Mouse (Mus musculus) hindbrain, embryonic 12.5 days (tissue): ENCODE measurements around the gene Tspear. TPM values are rescaled to one million over a fixed set of nuclear protein-coding genes. Genes with fewer than 3 reads are reported as not detected.

ENCODE experiments used
- ATAC-seq: fragments of 200-750 bp; cut with Nextera tagmentation; 2 replicates; pipeline ENCODE4 v1.8.0; 2017; ENCODE audit warnings: moderate TSS enrichment; ENCODE audit not compliant: low FRiP score
- H3K27ac ChIP-seq: fragments of 300-500 bp; sonication (generic); 2 replicates; pipeline ENCODE4 v1.5.1; 2016; ENCODE audit warnings: mild to moderate bottlenecking
- H3K27me3 ChIP-seq: fragments of 300-500 bp; sonication (generic); 2 replicates; pipeline ENCODE4 v1.6.1; 2016; ENCODE audit warnings: mild to moderate bottlenecking
- H3K36me3 ChIP-seq: fragments of 300-500 bp; sonication (generic); 2 replicates; pipeline ENCODE4 v1.6.1; 2016; ENCODE audit warnings: mild to moderate bottlenecking
- H3K4me1 ChIP-seq: fragments of 300-500 bp; sonication (generic); 2 replicates; pipeline ENCODE4 v1.6.1; 2016
- H3K4me2 ChIP-seq: fragments of 300-500 bp; sonication (generic); replicated peaks from 2 replicates; pipeline ENCODE4 v1.6.1; 2016; ENCODE audit warnings: mild to moderate bottlenecking
- H3K4me3 ChIP-seq: fragments of 300-500 bp; sonication (generic); 2 replicates; pipeline ENCODE4 v1.5.1; 2016; ENCODE audit warnings: mild to moderate bottlenecking
- H3K9ac ChIP-seq: fragments of 300-500 bp; sonication (generic); 2 replicates; pipeline ENCODE4 v1.6.1; 2016; ENCODE audit warnings: mild to moderate bottlenecking, moderate library complexity
- H3K9me3 ChIP-seq: fragments of 300-500 bp; sonication (generic); replicated peaks from 2 replicates; pipeline ENCODE4 v1.6.1; 2016; ENCODE audit warnings: mild to moderate bottlenecking
- WGBS: fragments of 180-500 bp; shearing (Covaris S2); methylation state at CpG from one replicate; pipeline ENCODE4 v1.1.7; 2016; 5-methylcytosine and 5-hydroxymethylcytosine counted together
- polyA plus RNA-seq: library from polyadenylated mRNA; unstranded; fragments of >200 nt; fragmentation: Nextera tagmentation; extraction: Ambion mirVana; gene quantifications from 2 replicates; pipeline ENCODE4 v1.2.1, GENCODE M21; 2016

Gene Tspear
- 0.48 and 1.2 TPM in 2 replicates for polyA plus RNA-seq

DNA sequence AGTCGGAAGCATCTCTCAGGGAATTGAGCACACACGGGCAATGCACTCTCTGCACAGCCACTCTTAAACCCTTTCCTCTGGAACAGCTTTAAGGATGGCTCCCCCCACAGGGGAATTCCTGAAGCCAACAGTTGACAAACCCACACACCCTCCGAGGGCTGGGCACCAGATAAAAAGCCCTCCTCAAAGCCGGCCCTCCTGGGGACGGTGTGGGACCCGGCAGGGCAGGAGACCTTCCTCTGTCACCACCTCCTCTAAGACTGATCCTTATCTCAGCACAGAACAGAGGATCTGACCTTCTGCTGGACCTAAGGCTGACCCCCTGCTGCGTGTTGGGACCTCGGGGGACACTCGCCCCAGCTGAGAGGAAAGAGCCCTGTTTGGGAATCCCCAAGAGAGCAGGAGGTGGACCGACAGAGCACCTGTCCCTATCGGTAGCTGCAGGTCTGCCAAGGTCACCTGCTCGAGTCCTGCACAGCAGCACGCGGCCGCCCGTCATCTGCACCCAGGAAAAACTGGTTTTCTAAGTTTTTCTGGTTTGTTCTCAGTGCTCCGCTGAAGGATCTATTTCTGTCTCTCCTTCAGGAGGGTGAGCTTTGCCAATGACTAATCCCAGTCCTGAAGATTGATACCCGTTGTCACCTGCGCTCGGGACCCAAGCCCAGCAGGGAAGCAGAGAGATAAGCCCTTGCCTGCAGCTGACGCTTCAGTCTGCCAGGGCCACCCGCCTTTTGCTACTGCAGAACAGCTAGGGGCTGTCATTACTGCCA lies at the start of gene Tspear:
Gene Tspear, plus strand, starts transcription at position 675 of the 770 bp plus-strand sequence.
- H3K9ac ChIP-seq, result no peak within 1 kb of the TSS
- ATAC-seq, result no peak
- no peaks in the 10 kb centered on the region for H3K36me3 ChIP-seq
- peaks cover 42% of the 10 kb centered on the region for H3K27me3 ChIP-seq
- H3K27ac ChIP-seq, result no peak within 1 kb of the TSS
- no peaks in the 10 kb centered on the region for H3K9me3 ChIP-seq
- H3K4me2 ChIP-seq, result no peak within 1 kb of the TSS
- H3K4me1 ChIP-seq, result peaks cover 25% of the 10 kb centered on the region
- H3K4me3 ChIP-seq, result no peak within 1 kb of the TSS
- WGBS, result 6% methylated on average over 22 of the region's 22 CpGs

DNA sequence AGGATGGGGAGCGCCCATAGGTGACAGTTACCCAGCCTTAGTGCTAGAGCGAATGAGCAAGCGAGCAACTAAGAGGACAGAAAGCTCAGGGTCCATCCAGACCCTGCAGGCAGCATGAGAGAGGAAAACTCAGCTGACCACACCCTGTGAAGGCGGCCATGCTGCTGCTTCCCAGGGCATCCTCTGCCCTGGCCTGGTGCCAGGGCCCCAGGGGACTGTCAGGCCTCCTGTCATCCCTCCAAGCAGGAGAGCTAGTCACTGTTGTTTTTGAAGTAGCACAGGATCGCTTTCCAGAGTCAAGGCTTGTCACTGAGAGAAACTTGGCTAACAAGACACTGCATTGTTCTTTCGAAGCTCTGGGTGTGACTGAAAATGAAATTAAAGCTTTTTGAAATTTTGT lies 47.4 kb upstream of the Tspear start:
- H3K9ac ChIP-seq, result no peak overlapping the region
- H3K36me3 ChIP-seq, result peaks cover 56% of the 10 kb centered on the region
- ATAC-seq, result no peak
- H3K9me3 ChIP-seq, result no peaks in the 10 kb centered on the region
- no peak overlapping the region for H3K27ac ChIP-seq
- WGBS, result 78% methylated on average over 6 of the region's 6 CpGs
- peaks cover 11% of the 10 kb centered on the region for H3K4me1 ChIP-seq
- no peak overlapping the region for H3K4me3 ChIP-seq
- H3K27me3 ChIP-seq, result no peaks in the 10 kb centered on the region
- no peak overlapping the region for H3K4me2 ChIP-seq

GRCm38 (mm10) chr10:77643160-77643559 lies 43.2 kb upstream of the Tspear start:
- Histone ChIP-seq H3K9me3 (no peaks in the 10 kb centered on the region), H3K36me3 (peaks cover 63% of the 10 kb centered on the region), H3K27ac (no peak overlapping the region), H3K4me1 (peaks cover 6% of the 10 kb centered on the region; the same call in 1 of the 2 replicates), H3K9ac (no peak overlapping the region), H3K4me2 (no peak overlapping the region), H3K4me3 (no peak overlapping the region), H3K27me3 (no peaks in the 10 kb centered on the region)
- 88% methylated on average over 7 of the region's 7 CpGs for WGBS
- ATAC-seq, result no peak

DNA sequence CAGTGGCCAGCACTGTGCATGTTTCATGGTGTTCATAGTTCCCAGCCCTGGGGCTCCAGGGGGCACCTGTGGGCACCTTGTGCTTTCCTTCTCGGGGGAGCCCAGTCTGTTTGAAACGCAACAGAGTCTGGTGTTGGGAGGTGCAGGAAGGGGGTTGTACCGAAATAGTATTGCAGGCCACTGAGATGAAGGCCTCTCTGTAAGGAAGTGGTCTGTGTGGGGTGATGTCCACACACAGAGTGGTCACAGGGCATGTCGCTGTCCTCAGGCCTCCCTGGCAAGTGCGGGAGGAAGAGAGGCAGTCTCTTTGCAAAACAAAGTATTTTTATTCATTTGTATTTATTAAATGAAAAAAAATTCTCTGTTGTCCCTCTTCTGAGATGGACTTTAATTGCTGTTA lies 40.8 kb upstream of the Tspear start:
- Histone ChIP-seq H3K36me3 (peaks cover 59% of the 10 kb centered on the region), H3K9me3 (no peaks in the 10 kb centered on the region), H3K4me2 (no peak overlapping the region), H3K4me1 (peaks cover 5% of the 10 kb centered on the region), H3K27ac (no peak overlapping the region), H3K4me3 (no peak overlapping the region), H3K9ac (no peak overlapping the region), H3K27me3 (no peaks in the 10 kb centered on the region)
- WGBS, result 91% methylated on average over 5 of the region's 5 CpGs
- no peak for ATAC-seq

DNA sequence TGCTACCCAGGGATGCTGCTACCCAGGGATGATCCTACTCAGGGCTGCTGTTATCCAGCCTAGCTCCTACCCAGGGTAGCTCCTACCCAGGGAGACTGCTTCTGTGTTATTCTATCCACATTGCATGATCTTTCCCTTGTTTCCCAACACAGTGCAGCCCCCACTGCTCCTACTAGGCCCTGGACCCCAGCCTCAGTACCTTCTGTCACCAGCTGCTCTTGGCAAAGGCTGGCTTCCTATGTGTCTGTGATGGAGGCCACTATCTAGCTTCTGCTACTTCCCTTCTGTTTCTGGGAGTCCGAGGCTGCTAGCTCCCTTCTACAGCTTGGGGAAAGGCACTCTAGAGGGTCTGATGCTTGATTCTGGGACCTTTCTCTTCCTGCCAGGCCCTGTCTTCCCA lies 38.9 kb upstream of the Tspear start:
- Histone ChIP-seq H3K4me2 (no peak overlapping the region), H3K9me3 (no peaks in the 10 kb centered on the region), H3K4me1 (peaks cover 5% of the 10 kb centered on the region), H3K9ac (no peak overlapping the region), H3K27me3 (no peaks in the 10 kb centered on the region), H3K36me3 (peaks cover 43% of the 10 kb centered on the region), H3K4me3 (no peak overlapping the region), H3K27ac (no peak overlapping the region)
- WGBS, result 85% methylated on average over 1 of the region's 1 CpGs
- no peak for ATAC-seq

DNA sequence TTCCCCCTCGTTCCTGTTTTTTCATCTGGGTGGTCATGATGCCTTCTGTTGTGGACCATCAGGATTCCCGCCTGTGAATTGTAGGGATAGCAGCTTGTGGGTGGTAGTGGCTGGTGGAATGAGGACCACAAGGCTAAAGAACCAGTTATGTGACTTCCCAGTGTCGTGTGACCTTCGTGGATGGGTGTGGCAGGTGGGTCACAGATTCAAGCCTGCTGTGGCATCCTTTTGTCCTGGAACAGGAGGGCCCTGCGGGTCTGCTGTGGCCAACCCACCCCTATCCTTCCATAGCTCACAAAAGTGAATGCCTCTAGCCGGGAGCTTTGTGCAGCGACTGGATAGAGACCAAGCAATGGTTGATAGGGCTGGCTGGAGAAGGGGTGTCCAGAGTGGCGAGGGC lies 38.5 kb upstream of the Tspear start:
- Histone ChIP-seq H3K36me3 (peaks cover 41% of the 10 kb centered on the region), H3K27ac (no peak overlapping the region), H3K27me3 (no peaks in the 10 kb centered on the region), H3K4me1 (peaks cover 5% of the 10 kb centered on the region), H3K9ac (no peak overlapping the region), H3K4me3 (no peak overlapping the region), H3K4me2 (no peak overlapping the region), H3K9me3 (no peaks in the 10 kb centered on the region)
- 86% methylated on average over 8 of the region's 8 CpGs for WGBS
- no peak for ATAC-seq

DNA sequence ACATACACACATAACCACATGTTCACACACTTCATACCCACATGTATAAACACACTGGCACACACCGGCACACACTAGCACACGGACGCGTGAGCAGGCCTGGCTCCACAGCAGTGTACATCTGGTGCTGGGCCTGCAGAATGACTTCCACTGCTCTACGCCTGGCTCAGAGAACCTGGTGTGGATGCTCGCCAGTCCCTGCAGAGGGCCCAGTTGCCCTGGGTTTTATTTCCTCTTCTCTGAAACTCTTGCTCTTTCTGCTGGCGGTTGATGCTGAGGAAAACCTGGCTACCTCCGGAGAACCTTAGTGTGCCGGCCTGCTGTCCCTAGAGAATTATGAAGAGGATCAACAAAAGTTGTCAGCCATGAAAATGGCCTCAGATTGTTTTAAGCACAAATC lies 34.3 kb upstream of the Tspear start:
- H3K4me3 ChIP-seq, result no peak overlapping the region
- H3K9me3 ChIP-seq, result no peaks in the 10 kb centered on the region
- no peak overlapping the region for H3K4me2 ChIP-seq
- WGBS, result 84% methylated on average over 9 of the region's 9 CpGs
- no peak for ATAC-seq
- peaks cover 5% of the 10 kb centered on the region for H3K4me1 ChIP-seq
- no peak overlapping the region for H3K9ac ChIP-seq
- 0 out of 2 replicates have a peak, but pooled peaks cover 3% of the 10 kb centered on the region for H3K36me3 ChIP-seq
- no peak overlapping the region for H3K27ac ChIP-seq
- no peaks in the 10 kb centered on the region for H3K27me3 ChIP-seq

DNA sequence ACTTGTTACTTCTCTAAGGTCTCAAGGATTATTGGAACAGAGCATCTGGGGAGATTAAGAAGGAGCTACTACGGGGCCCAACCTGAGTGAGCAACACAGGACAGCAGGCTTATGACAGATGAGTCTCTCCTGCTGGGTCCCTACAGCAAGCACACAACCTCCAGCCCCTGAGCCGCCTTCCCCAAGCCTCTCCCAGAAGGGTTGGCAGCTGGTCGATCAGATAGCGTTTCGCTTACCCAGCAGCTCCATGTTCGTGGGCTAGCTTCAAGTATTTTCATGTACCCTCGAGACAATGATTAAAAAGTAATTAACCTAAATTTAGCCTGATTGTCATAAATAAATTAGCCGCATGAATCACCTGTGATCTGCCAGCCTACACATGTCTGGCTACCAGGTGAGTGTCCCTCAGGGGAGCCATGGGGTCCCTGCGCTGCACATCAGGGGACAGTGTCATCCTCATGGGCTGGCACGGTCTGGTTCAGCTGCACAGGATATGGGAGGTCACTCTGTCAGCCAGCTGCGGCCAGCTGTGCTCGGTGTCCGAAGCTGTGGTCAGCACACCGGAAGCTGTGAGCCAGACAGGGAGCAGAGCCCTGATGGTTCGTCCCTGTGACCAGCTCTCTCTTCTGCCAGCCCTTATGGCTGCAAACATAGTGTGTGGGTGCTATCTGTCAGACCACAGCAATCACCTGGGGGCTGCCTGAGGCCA lies 27.9 kb upstream of the Tspear start:
- peaks cover 6% of the 10 kb centered on the region for H3K9me3 ChIP-seq
- no peak overlapping the region for H3K4me2 ChIP-seq
- no peaks in the 10 kb centered on the region for H3K36me3 ChIP-seq
- no peaks in the 10 kb centered on the region for H3K27me3 ChIP-seq
- no peak for ATAC-seq
- WGBS, result 71% methylated on average over 15 of the region's 15 CpGs
- H3K27ac ChIP-seq, result no peak overlapping the region
- no peak overlapping the region for H3K9ac ChIP-seq
- 0 out of 2 replicates have a peak, but pooled peaks cover 3% of the 10 kb centered on the region for H3K4me1 ChIP-seq
- H3K4me3 ChIP-seq, result no peak overlapping the region

DNA sequence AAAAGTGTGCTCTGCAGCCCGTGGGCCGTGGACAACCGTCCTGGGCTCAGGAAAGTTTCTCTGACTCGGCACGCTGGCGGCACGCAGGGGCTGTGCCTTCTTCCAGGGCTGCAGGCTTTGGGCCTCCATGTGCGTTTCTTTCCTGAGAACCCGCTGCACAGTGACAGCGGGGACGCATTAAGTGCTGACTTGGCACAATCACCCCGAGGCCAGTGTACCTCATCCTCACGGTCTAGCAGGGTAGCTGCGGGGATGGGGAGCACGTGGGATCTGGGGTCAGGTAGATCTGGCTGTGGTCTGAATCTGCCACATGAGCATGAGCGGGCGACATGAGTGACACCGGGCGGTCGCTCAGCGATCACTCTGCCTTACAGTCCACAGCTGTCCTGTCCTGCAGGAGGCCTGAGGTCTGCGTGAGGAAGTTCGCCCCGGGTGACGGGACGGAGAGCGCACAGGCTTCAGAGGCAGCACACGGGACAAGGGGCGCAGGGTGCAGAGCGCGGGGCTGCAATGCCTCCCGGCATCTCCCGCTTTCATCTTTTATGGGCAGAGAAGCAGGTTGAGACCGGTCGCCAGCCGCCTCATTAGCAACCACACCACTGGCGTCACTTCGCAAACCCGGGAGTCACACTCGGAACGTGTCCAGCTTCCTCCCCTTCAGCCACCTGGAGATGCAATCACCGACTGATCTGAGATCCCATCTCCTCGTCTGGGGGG lies 22.3 kb upstream of the Tspear start:
- 50% methylated on average over 43 of the region's 43 CpGs for WGBS
- Histone ChIP-seq H3K27ac (no peak overlapping the region), H3K9ac (no peak overlapping the region), H3K27me3 (peaks cover 9% of the 10 kb centered on the region), H3K4me2 (peak overlapping the region; percentile 16; the same call in 1 of the 2 replicates), H3K36me3 (no peaks in the 10 kb centered on the region), H3K4me3 (no peak overlapping the region), H3K4me1 (0 out of 2 replicates have a peak, but pooled peaks cover 3% of the 10 kb centered on the region), H3K9me3 (peaks cover 6% of the 10 kb centered on the region)
- ATAC-seq, result no peak

DNA sequence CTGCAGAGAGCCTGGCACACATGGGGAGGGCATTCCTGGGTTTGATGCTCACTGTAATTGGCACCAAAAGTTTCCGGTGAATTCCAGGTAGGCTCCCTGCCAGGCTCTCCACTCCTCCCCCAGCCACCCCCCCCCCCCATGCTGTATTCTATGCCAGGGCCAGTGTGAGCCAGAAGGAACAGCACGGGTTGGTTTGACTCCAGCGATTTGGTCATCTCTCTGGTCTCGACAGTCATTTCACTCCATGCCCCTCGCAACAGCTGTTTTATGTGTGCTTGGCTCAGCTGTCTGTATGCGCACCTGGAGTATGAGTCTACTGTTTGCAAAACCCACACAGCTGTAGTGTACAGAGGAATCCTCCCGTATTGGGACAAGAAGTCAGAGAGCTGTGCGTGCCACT lies 20.0 kb upstream of the Tspear start:
- Histone ChIP-seq H3K36me3 (no peaks in the 10 kb centered on the region), H3K9me3 (no peaks in the 10 kb centered on the region; the same call in 1 of the 2 replicates), H3K9ac (no peak overlapping the region), H3K27me3 (peaks cover 9% of the 10 kb centered on the region), H3K4me1 (0 out of 2 replicates have a peak, but pooled peaks cover 3% of the 10 kb centered on the region), H3K4me2 (no peak overlapping the region), H3K4me3 (no peak overlapping the region), H3K27ac (no peak overlapping the region)
- ATAC-seq, result no peak
- WGBS, result 76% methylated on average over 8 of the region's 8 CpGs

DNA sequence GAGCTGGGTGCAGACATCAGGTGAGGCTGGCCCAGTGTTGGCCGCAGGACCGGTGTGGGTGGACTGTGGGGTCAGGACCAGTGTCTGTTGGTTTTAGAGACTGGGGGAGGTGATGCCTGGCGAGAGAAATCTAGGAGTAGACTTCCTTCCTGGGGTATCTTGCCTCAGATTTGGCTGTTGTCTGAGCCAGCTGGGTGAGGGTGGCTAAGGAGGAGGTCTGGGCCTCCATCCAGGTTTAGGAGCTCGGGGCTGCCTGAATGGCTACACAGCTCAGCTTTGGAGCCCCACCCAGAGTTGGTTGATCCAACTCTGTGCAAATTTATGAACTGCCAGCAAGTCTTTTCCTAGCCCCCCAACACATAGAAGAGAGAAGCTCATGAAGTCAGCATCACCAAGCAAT lies 19.0 kb upstream of the Tspear start:
- H3K4me2 ChIP-seq, result no peak overlapping the region
- H3K4me3 ChIP-seq, result no peak overlapping the region
- H3K27me3 ChIP-seq, result peaks cover 9% of the 10 kb centered on the region
- no peaks in the 10 kb centered on the region for H3K36me3 ChIP-seq
- no peak for ATAC-seq
- WGBS, result 86% methylated on average over 4 of the region's 4 CpGs
- no peak overlapping the region for H3K9ac ChIP-seq
- 0 out of 2 replicates have a peak, but pooled peaks cover 3% of the 10 kb centered on the region for H3K4me1 ChIP-seq
- no peaks in the 10 kb centered on the region for H3K9me3 ChIP-seq
- H3K27ac ChIP-seq, result no peak overlapping the region

GRCm38 (mm10) chr10:77670710-77671109 lies 15.7 kb upstream of the Tspear start:
- Histone ChIP-seq H3K27me3 (peaks cover 6% of the 10 kb centered on the region), H3K9me3 (no peaks in the 10 kb centered on the region), H3K4me1 (no peaks in the 10 kb centered on the region), H3K36me3 (no peaks in the 10 kb centered on the region), H3K4me3 (no peak overlapping the region), H3K4me2 (no peak overlapping the region), H3K27ac (no peak overlapping the region), H3K9ac (no peak overlapping the region)
- 81% methylated on average over 4 of the region's 4 CpGs for WGBS
- ATAC-seq, result no peak
